Mouse (Mus musculus) myocyte (in vitro differentiated cells): ENCODE results near the gene Fam166a. TPM values are rescaled to one million over a fixed set of nuclear protein-coding genes. Genes with fewer than 3 reads are reported as not detected.

Experiments used
- H3K27me3 ChIP-seq: one replicate; pipeline ENCODE4 v1.6.1; 2011; ENCODE audit not compliant: control insufficient read depth, insufficient read depth, insufficient read length
- H3K36me3 ChIP-seq: one replicate; pipeline ENCODE4 v1.6.1; 2011; ENCODE audit not compliant: control insufficient read depth, insufficient read depth
- H3K4me2 ChIP-seq: one replicate; pipeline ENCODE4 v1.6.1; 2011; ENCODE audit warnings: low read depth, control low read depth
- H3K4me3 ChIP-seq: one replicate; pipeline ENCODE4 v1.5.1; 2011; ENCODE audit warnings: mild to moderate bottlenecking, control low read depth, moderate library complexity
- H3K79me2 ChIP-seq: one replicate; pipeline ENCODE4 v1.6.1; 2011; ENCODE audit not compliant: control insufficient read depth, insufficient read depth
- H3ac ChIP-seq: one replicate; pipeline ENCODE4 v1.6.1; 2011; ENCODE audit not compliant: control insufficient read depth, insufficient read length
- CEBPB ChIP-seq: IDR thresholded peaks from 2 replicates; pipeline ENCODE4 v1.6.1; 2011; ENCODE audit warnings: mild to moderate bottlenecking, moderate library complexity; ENCODE audit not compliant: poor library complexity, insufficient read depth, severe bottlenecking
- E2F4 ChIP-seq: IDR thresholded peaks from one replicate; pipeline ENCODE4 v1.6.1; 2011; ENCODE audit warnings: mild to moderate bottlenecking, control low read depth, moderate library complexity; ENCODE audit not compliant: insufficient read depth
- MAX ChIP-seq: IDR thresholded peaks from one replicate; pipeline ENCODE4 v1.6.1; 2011; ENCODE audit warnings: low read depth, mild to moderate bottlenecking, control low read depth
- MYOD1 ChIP-seq, 3 experiments: IDR thresholded peaks; one replicate each; pipeline ENCODE4 v1.6.1; 2011; ENCODE audit warnings: control low read depth in 2 of 3, low read depth in 2 of 3, mild to moderate bottlenecking in 2 of 3, moderate library complexity in 1 of 3; ENCODE audit not compliant: insufficient read length in 2 of 3, control insufficient read depth in 1 of 3
- MYOG ChIP-seq, 3 experiments: IDR thresholded peaks; one replicate each; pipeline ENCODE4 v1.6.1; 2011; ENCODE audit warnings: control low read depth in 2 of 3, low read depth in 2 of 3, mild to moderate bottlenecking in 2 of 3; ENCODE audit not compliant: insufficient read length in 2 of 3, control insufficient read depth in 1 of 3, insufficient read depth in 1 of 3
- POLR2A ChIP-seq: IDR thresholded peaks from one replicate; pipeline ENCODE4 v1.6.1; 2011; ENCODE audit warnings: low read depth, mild to moderate bottlenecking, control low read depth, moderate library complexity; ENCODE audit not compliant: insufficient read length
- POLR2AphosphoS2 ChIP-seq: IDR thresholded peaks from one replicate; pipeline ENCODE4 v1.6.1; 2011; ENCODE audit warnings: low read depth, control low read depth; ENCODE audit not compliant: insufficient read length
- REST ChIP-seq: IDR thresholded peaks from one replicate; pipeline ENCODE4 v1.6.1; 2011; ENCODE audit warnings: mild to moderate bottlenecking, control low read depth, moderate library complexity; ENCODE audit not compliant: insufficient read depth, insufficient read length
- SRF ChIP-seq: IDR thresholded peaks from one replicate; pipeline ENCODE4 v1.6.1; 2011; ENCODE audit warnings: low read depth; ENCODE audit not compliant: control insufficient read depth, insufficient read length
- TCF12 ChIP-seq: IDR thresholded peaks from one replicate; pipeline ENCODE4 v1.6.1; 2011; ENCODE audit warnings: mild to moderate bottlenecking, control low read depth; ENCODE audit not compliant: poor library complexity, insufficient read depth, severe bottlenecking
- TCF3 ChIP-seq: IDR thresholded peaks from one replicate; pipeline ENCODE4 v1.6.1; 2011; ENCODE audit warnings: low read depth, control low read depth; ENCODE audit not compliant: insufficient read length
- USF1 ChIP-seq: IDR thresholded peaks from one replicate; pipeline ENCODE4 v1.6.1; 2011; ENCODE audit warnings: low read depth, mild to moderate bottlenecking, control low read depth, moderate library complexity
- polyA plus RNA-seq: library from polyadenylated mRNA; unstranded; fragments of >200 nt; fragmentation: generic; extraction: Trizol; gene quantifications from one replicate; pipeline ENCODE4 v1.2.1, GENCODE M21; 2012; ENCODE audit warnings: missing spikeins

Fam166a gene
- polyA plus RNA-seq, 1 experiment = 0.48 TPM

DNA sequence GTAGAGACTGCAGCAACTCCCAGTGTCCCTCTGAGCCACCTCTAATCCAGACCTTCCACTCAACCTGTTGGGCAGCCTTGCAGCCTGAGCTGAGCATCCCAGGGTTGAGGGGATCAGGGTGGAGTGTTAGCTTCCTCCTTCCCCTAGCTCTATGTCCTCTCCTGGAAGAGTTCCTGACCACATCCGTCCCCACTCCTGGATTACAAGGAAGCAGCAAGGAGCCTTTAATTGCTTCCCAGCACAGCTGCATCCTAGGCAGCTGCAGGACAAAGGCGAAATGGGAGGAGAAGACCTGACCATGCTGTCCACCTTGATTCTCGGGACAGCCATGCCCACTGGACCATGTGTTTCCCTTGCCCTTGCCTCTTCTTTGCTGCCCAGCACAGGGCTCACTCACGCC, 41.5 kb upstream of the Fam166a start:
- H3K79me2 ChIP-seq = no peaks in the 10 kb centered on the region
- no peak overlapping the region for H3K4me3 ChIP-seq
- H3K4me2 ChIP-seq = peak overlapping the region; percentile 27
- H3K36me3 ChIP-seq = no peaks in the 10 kb centered on the region
- no peak overlapping the region for H3ac ChIP-seq
- TF ChIP-seq MYOD1 (IDR thresholded peaks at IDR 0.05; ENCODE audit: control insufficient read depth in 1 of 3, insufficient read length in 2 of 3, low read depth in 2 of 3) (peak in 1 of 3 experiments; percentile 36), REST (no peak)
- H3K27me3 ChIP-seq = no peaks in the 10 kb centered on the region

DNA sequence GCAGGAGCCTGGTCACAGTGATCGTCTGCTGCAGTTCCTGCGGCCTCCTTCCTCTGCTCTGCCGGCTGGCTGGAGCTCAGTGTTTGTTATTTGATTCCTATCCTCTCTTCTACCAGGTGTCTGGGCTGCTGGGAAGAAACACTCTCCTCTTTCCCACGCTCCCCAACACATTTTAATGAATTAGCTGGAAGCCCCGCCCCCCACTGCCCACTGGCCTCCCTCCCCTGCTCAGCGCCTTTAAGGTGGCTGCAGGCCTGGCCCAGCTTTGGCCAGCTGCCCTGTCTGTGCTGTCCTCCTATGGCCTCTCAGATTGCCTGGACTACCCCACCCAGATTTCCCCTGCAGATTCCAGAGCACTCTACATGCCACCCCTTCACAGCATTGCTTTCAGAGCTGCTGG, 40.9 kb upstream of the Fam166a start:
- Histone ChIP-seq H3K4me3 (no peak overlapping the region), H3K4me2 (peak overlapping the region; percentile 27), H3ac (no peak overlapping the region), H3K79me2 (no peaks in the 10 kb centered on the region), H3K36me3 (no peaks in the 10 kb centered on the region), H3K27me3 (no peaks in the 10 kb centered on the region)
- no peak for TF ChIP-seq TCF3

DNA sequence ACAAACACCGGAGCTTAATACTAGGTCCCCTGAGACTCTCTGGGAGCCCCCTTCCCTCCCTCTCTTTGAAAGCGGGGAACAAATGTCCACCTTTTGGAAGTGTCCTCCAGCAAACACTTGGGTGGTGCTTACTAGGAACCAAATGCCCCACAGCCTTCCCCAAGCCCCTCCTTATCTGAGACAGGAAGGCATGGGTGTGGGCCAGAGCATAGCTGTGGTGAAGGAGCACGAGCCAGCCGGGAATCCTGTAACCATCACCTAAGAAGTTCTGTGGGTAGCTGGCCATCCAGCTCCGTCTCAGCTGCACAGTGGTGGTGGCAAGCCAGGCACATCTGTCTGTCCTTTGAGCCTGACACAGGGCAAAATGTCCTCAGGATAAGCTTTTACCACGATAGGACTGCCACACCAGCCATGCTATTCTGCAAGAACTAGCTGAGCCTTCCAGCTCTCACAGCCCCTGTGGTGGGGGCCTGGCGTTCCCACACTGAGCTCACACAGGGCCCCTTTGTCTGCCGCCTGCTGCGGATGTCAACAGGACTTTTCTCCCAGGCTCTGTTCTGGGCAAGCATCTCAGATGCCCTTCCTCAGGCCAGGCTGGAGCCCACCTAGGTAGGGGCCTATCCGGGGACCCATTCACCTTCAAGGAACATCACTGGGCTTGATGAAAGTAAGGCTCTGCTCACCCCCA, 40.1 kb upstream of the Fam166a start:
- Histone ChIP-seq H3K36me3 (no peaks in the 10 kb centered on the region), H3K27me3 (no peaks in the 10 kb centered on the region), H3K4me3 (no peak overlapping the region), H3ac (no peak overlapping the region), H3K79me2 (no peaks in the 10 kb centered on the region), H3K4me2 (no peak overlapping the region)
- TF ChIP-seq POLR2AphosphoS2 (no peak), MYOD1 (IDR thresholded peaks at IDR 0.05; ENCODE audit: control insufficient read depth in 1 of 3, insufficient read length in 2 of 3, low read depth in 2 of 3) (no peak), E2F4 (no peak), TCF3 (no peak), SRF (no peak), TCF12 (no peak), MAX (no peak), CEBPB (no peak), USF1 (no peak), REST (no peak)

DNA sequence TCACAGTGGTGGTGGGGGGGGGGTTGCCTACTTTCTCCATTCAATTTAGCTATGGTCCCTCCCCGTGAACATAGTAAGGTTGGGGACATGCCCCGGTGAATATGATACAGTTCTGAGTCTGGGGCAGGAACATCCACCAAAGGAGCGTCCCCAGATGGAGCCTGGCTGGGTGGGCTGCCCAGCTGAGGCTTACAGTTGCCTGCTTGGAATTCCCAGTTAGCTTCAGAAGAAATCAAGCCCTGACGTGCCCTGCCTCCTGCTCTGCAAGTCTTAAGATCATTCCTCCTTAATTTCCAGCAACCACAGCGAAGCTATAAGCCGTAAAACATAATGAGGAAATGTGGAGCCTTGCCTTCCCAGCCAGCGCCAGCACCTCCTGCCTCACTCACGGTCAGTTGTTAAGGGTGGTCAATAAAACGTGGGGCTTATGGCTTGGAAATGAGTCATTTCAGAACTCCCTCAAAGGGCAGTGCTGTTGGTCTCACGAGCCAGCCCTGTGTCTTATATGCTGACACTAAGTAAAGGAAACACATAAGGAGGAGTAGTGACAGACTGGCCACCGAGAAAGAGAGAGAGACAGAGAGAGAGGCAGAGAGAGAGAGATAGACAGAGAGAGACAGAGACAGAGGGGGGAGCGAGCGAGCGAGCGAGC, 38.9 kb upstream of the Fam166a start:
- no peak for TF ChIP-seq POLR2A
- no peak for TF ChIP-seq MYOG (IDR thresholded peaks at IDR 0.05; ENCODE audit: control insufficient read depth in 1 of 3, insufficient read depth in 1 of 3, insufficient read length in 2 of 3, low read depth in 2 of 3)
- TF ChIP-seq USF1 = no peak
- TF ChIP-seq CEBPB = no peak
- TF ChIP-seq REST = no peak
- no peak for TF ChIP-seq E2F4
- no peak for TF ChIP-seq TCF3
- no peak for TF ChIP-seq POLR2AphosphoS2
- no peak for TF ChIP-seq TCF12
- no peak for TF ChIP-seq MAX
- no peak for TF ChIP-seq MYOD1 (IDR thresholded peaks at IDR 0.05; ENCODE audit: control insufficient read depth in 1 of 3, insufficient read length in 2 of 3, low read depth in 2 of 3)
- no peak for TF ChIP-seq SRF
- Histone ChIP-seq H3ac (no peak overlapping the region), H3K4me3 (peak overlapping the region; percentile 25), H3K79me2 (no peaks in the 10 kb centered on the region), H3K4me2 (peak overlapping the region; percentile 91), H3K27me3 (no peaks in the 10 kb centered on the region), H3K36me3 (no peaks in the 10 kb centered on the region)

DNA sequence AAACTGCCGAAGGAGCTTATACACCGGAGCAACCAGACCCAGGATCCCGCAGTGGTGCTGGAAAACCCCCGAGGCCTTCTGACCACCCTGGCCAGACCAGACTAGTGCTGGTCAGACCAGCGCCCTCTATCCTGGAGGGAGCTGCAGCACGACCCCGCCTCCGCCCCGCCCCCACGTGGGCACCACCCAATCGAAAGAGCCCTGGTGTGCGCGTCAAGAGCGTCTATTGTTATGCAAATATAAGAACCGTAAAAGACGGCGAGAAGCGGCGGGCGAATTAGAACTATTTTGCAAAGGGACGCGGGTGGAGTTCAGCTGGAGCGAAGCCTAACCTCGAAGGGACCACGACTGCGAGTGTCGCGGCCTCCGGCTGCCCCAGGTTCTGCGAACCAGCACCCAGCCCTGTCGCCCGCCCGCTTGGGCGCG, 38.1 kb upstream of the Fam166a start, which contains the start of gene Nrarp:
Gene Nrarp, plus strand, starts transcription at position 281 of the 426 bp plus-strand sequence.
- TF ChIP-seq E2F4 (peak; percentile 44), MAX (no peak), POLR2AphosphoS2 (peak; percentile 9), MYOG (IDR thresholded peaks at IDR 0.05; ENCODE audit: control insufficient read depth in 1 of 3, insufficient read depth in 1 of 3, insufficient read length in 2 of 3, low read depth in 2 of 3) (no peak), POLR2A (peak; percentile 45), USF1 (peak; percentile 56)
- H3K4me3 ChIP-seq = peak within 1 kb of the TSS; percentile 25
- H3K79me2 ChIP-seq = no peaks in the 10 kb centered on the region
- H3K36me3 ChIP-seq = no peaks in the 10 kb centered on the region
- peak within 1 kb of the TSS; percentile 10 for H3ac ChIP-seq
- no peaks in the 10 kb centered on the region for H3K27me3 ChIP-seq
- H3K4me2 ChIP-seq = peak within 1 kb of the TSS; percentile 91
